Mouse (Mus musculus): ENCODE measurements around the gene Epha4.

The Epha4 gene

DNA sequence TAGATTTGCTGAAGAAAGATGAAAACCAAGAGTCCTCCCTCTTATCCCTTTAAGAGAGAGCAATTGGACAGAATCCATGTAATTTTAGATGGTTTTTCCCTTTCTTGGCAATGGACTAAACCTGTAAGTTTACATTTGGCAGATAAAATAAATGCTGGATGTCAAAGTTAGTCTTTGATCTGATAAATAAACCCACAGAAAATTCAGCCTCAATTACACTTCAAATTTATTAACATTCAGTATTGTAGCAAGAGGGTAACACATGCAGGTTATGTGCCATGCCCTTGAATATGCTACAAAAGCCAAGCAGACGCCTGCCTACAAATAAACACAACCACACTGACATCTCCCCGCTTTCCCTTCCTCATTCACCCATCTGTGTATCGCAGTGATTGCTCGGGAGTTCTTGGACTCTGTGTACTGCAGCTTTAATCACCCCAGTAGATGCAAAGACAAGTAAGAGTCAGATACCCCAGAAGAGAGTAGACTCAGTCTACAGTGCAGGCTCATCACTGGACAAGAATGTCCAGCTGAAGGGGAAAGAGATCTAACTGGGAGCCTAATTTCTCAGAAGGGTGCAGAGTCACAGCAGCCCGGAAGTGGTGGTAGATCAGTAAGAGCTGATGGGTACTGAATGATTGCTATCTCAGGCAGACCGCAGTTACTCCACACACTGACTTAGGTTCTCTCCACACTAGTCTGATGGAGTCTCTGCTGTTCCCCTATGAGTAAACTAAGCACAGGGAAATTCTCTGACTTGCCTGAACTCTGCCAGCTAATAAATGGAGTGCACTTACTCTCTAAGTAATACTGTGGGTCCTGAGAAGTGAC, 29.9 kb downstream of the Epha4 start:
- in situ Hi-C loops (cut with MboI) = no loop called here

DNA sequence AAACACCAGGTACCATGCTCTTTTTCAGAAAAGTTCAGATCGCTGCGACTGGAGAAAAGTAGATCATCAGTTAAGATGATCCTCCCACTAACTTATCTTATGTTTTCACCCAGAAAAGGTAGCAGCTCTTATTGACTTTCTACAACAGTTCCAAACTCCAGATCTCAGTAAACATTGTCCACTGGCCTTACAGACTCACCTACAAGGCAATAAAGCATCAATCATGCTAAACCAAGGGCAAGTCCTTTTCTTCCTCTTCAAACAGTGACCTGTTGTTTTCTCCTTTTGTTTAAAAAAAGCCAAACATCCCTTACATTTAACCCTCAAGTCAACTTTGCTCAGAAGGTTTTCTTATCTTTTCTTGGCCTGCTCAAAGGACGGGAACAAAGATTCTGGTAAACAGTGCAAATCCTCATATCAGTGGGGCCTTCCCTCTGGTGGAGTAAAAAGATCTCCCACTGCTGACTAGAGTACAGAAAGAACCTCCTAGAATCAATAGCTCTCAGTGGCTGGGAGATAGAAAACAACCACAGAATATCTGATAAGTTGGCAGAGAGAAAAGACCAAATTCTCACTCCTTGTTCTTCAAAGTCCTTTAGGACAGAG, 39.0 kb downstream of the Epha4 start:
- in situ Hi-C loops (cut with MboI) = no loop called here

DNA sequence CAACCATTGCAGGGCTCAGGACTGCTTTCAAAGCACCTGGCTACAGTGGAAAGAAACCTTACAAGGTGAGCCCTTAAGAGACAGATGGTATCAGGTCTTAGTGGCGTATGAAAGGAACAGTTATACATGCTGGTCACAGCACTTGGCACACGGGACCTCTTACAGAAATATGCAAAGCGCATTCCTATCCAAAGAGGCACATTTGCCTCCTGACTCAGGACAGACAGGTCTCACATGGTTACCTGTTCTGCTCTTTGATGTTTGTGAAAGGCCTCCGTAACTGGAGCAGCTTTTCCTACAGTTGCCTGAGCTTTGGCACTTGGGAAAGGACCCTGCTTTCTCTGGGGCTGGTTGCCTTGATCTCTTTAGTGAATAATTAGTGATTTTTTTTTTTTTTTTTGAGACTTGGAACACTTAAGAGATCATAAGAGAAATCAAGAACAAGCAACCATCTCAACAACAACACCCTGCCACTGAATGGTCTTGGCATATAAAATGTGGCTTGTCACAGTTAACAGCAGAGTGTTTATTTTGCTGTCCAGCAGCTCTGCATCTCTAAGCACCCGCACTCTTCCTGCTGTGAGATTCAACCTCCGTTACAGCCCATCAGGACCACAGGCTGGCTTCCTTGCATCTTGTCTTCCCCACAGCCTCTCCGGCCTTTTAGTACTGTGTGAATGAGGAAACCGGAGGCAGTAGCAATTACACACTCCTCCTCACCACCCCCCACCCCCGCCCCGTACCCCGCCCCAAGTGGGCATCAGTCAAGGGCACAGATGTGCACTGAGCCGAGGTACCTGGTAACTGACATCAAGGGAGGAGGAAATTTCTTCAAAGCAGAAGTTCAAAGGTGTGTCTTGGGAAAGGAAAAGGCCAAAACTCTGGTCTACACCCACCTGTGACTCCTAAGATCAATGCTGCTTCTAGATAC, 41.2 kb downstream of the Epha4 start:
- in situ Hi-C loops (cut with MboI) = no loop called here

DNA sequence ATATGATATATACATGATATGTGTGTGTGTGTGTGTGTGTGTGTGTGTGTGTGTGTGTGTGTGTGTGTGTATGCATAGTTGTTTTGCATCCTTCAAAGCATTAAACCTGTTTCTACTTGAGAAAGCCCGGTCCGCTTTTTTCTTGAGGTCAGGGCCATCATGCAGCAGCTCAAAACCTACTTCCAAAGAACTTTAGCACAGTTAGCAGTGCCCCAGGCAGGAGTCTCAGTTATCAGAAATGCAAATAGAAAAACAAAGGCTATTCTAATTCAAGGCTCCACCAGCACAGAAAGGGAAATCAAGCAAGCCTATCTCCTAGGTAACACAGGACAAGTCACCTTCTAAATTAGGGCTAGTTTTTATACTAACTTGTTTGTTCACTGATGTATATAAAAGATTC, 42.3 kb downstream of the Epha4 start:
- in situ Hi-C loops (cut with MboI) = no loop called here

DNA sequence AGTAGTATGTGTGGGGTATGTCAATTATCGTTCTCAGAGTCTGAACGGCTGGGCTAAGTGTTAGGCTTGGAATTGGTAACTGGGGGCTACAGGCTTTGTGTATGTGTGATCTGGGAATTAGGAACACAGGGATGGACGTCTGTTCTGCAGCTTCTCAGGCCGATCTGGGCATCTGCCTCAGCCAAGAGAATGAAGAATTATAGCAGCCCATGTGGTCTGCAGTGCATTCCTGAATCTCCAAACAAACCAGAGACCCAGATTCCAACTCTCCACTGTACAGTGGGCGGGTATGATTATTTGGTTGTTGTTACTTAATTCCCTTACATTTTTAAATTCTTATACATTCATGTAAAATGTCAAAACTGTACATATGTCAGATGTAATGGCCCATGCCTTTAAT, 43.4 kb downstream of the Epha4 start:
- in situ Hi-C loops (cut with MboI) = no loop called here

DNA sequence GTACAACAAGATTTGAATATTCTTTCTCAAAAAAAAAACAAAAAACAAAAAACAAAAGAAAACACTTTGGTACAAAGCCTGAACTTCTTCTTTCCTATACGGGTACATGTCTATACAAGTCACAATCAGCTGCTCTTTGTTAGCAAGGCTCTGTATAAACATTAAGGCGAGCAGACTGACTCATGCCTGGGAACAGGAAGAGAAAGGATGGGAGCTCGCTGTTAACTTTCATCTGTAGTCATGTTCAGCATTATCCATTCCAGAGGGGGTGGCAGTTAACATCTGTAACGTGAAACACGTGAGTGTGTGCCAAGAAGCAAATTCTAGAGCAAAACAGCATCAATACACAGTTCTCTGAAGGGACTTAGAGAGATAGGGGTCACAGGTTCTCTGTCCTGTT, 43.9 kb downstream of the Epha4 start:
- in situ Hi-C loops (cut with MboI) = no loop called here

DNA sequence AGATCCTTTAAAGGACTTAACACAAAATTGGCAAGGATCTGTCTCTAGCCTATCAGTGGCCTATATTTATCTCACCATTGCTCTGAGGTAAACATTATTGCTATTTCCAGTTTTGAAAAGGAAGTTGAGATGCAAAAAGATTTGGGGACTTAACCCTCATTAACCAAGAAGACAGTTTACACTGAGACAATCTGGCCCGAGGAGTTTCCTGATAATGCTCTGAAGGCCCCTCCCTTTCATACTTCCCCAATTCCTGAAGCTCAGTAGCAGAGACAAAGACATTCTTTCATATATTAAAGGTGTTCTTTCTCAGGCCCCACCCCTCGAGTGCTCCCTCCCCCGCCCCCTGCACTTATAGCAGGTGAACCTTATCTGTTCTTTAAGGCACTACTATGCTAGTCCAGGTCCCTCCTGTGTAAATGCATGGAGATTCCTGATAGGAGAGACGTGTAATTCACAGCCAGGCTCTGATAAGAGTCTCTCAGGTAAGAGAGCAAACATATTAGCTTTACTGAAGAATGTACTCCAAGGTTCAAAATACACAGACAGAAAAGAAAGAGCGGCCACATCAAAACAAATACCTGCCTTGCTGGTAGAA, 46.1 kb downstream of the Epha4 start:
- in situ Hi-C loops (cut with MboI) = no loop called here

DNA sequence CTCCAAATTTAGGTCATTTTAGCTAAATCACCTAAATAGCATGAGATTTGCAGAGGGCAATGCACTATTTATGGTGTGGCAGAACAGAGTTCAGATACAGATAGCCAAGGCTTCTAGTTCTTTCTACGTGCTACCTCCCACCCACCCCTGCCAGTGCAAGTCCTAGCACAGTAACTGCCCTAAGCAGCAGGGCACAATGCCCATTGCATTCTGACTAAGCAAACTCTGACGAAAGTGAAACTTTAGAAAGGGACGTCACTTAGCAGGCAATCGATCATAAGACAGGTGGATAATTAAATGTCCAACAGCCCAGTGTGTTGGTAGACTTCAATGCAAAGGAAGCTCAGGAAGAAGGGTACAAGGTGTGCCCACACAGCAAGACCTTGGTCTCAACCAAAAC, 49.4 kb downstream of the Epha4 start:
- in situ Hi-C loops (cut with MboI) = no loop called here

DNA sequence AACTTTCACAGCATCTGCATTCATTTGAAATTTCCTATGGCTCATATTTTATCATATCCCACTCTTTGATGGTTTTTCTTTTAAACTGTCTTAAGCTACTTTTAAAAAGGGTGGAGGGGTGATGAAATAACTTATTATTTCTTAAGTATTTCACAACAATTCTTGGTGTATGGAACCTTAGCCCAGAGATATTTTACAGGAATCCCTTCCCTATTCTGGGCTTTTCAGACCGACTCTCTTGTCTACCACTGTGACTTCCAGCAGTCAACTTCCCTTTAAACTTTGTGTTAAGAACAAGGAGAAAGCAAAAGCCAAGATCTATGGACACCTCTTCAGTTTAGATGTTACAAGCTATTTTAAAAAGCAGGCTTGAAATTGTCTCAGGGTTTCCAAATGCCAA, 50.8 kb downstream of the Epha4 start:
- in situ Hi-C loops (cut with MboI) = no loop called here

DNA sequence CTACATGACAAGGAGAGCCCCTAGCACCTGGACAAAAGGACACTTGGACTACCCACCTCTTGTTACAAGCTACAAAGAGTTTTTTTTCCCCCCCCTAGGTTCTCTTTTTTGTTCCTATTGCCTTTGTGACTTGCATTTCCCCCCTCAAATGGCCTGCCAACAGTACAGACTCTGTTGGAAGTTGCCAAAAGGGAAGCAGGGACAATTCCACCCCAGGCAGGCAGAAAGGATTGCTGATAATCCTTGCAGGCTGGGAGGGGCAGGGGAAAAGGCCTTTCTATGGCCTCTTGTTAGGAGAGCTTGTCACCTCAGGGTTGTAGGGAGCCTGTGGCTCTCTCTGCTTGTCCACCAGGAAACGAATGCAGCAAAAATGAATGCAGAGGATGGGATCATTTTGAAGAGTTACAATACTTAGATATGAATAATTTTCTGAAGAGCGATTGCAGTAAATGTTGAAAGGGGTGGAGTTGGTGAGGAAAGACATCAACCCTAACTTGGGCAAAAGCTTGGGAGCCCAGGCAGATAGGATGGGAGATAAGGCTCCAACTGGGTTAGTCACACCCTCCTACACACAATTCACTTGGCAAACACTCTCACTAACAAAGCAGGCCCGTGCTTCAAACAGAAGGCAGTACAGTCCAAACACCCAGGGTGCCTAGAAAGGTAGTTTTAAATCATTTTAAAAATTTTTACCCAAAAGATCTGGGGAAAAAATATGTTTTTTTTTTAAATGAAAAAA, 52.8 kb downstream of the Epha4 start:
- in situ Hi-C loops (cut with MboI) = no loop called here

DNA sequence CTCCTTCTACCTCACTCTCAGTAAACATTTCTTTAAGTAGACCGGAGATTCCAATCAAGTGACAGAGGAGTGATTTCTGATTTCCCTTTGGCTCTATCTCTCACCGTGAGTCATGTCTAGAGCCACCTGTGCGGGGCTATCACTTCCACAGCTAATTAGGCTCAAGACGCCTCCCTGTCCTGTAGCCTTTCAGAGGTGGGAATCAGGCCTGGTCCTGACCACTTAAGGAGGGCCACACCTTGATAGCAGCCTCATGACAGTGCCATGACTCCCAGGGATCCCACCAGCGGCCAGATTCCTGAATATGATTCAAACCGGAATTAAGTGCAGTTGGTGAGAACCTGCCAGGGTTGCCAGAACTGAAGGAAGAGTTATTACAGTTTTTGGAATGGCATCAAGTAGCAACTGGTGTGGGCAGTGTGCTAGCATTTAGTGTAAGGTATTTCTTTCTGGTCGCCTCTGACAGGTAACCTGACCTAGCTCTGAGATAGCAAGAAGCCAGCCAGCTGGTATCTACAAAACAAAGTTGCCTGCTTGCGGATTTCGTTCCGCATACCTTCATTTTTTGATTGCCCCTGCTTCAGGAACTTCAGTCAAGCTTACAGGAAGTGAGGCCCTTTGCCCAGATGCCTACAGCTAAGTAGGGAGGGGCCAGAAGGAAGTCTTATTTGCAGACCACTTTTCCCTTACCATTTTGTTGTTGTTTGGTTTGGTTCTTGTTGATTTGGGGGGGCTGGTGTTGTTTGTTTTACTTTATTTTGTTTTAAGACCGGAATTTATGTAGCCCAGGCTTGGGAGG, 53.9 kb downstream of the Epha4 start:
- in situ Hi-C loops (cut with MboI) = no loop called here

DNA sequence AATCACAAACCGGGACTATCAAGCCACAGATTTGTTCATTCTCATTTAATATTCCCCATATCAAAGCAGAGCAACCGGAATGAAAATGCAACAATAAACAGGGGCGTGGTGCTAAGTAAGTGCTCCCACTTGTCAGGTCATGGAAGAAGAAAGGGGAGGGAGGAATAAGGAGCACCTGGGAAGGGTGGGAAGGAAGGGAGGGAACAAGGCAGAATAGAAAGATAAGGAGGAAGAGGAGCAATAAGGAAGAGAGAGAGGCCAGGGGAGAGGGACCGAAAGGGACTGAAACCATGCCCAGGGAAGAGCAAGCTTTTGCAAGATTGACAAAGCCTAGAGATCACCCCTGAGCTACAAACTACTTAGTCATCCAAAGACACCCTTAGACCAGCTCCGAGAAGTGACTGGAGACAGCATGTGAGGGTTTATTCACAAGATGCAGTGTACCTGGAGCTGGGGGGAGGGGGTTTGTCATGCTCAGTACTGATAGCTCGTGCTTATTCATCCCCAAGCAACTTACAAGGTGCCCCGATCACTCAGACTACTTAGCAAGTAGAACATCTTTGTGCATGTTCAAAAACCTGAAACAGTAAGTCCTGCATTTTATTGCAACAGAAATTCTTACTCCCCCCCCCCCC, 56.0 kb downstream of the Epha4 start:
- in situ Hi-C loops (cut with MboI) = no loop called here

DNA sequence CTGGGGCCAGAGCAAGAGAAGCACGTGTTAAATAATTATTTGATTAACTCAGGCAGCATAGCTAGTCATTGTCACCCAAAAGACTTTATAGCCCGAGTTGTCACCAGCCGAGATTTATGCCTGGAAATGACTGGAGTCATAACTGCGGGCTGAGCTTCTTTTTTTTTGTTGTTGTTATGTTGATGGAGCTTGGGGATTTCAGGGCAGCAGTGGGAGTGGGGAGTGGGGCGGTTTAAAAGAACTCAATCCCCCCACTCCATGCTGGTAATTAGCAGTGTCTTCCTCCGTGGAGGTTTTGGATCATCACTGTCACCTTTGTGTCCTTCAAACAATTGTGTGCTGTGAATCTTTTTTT, 57.5 kb downstream of the Epha4 start:
- in situ Hi-C loops (cut with MboI) = no loop called here

DNA sequence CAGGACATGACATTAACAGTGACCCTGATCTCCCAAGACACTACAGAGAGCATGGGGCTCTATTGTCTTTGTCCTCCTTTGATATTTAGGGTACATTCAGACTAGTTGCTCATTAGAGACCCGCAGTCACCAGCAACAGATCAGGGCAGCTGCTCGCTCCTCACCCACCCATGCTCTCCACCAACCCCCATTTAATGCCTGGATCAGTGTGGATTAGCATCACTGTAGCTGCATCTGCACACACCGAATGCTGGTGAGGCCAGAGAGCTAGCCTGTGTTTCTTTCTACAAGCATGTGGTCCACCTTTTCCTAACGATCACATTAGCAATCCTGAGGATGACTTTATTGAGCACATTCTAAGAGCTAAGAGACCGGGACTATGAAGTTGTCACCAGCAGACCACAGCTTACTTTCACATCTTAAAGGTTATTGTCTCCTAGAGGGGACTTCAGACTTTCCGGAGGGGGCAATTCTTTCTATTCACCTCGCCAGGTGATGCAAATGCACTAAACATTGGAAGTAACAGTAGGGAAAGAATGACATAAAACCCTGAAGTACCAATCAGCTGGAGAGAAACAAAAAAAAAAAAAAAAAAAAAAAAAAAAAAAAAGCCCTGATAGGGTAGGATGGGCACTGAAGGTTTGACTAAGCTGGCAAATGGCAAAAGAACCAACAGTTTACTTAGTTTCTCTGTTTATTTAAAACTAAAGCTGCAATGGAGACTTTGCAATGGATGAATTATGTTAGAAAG, 58.0 kb downstream of the Epha4 start:
- in situ Hi-C loops (cut with MboI) = no loop called here

DNA sequence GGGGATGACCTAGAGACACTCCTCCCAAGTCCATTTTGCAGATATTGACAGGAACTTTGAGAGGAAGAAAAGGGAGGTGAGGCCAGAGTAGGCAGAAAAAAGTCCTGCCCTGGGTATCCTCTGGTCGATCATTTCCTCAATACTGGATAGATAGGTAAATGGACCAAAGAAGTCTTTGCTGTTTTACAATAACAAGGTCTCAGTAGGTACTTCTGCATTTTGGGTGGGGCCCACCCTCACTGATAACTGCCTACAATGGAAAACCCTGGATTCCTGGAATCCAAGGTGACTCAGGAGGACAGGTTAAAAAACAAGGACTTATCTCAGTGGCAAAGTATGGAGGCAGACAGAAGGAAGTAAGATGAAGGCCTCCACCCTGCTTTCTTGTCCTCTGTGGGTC, 61.1 kb downstream of the Epha4 start:
- in situ Hi-C loops (cut with MboI) = no loop called here

DNA sequence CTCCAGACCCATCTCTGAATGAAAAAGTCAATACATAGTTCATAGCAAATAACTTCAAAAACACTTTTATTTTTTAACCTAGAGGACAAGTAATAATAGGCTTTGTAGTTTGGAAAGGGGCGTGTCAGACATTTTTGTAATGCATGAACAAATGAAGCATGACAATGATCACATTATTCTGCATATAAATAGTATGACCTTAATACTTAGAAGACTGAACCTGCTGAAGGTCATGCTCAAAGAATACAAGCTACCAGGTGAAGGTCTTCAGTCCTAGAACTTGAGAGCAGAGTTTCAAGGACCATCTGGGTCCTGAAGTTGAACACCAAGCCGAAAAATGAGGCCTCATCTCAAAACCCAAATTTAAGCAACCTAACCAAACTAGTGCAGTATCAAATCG, 62.2 kb downstream of the Epha4 start:
- in situ Hi-C loops (cut with MboI) = no loop called here

DNA sequence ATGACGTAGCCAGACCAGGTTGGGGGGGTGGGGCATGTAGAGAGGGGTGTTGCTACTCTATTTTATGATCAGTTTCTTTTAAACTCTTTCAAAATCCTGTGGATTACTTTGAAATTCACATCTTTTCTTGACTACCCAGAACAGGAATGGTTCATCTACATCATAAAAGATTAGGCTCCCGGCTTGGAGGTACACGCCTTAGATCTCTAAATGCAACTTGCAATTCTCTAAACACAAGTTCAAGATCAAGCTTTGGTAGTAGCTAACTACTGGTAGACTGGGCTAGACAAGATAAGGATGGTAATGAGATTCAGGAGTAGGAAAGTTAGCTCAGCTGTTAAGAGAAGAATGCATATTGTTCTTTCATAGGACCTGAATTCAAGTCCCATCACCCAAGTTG, 63.3 kb downstream of the Epha4 start:
- in situ Hi-C loops (cut with MboI) = no loop called here

DNA sequence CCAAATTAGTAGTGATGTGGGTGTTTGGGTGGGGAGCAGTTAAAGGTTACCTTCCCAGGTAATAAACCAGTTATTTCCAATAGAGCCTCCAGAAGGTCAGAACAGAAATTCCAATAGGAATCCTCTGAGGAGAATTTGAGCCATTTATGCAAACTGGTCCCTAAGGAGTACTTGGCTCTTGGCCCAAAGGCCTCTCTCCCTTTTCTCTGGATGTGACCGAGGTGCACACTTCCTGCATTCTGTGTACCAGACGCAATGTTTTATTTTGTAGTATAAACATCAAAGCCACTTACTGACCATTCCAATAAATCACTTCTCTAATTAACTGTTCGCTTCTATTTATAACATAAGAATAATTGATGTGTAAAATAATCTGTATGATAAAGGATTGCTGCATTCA, 64.7 kb downstream of the Epha4 start:
- in situ Hi-C loops (cut with MboI) = no loop called here

DNA sequence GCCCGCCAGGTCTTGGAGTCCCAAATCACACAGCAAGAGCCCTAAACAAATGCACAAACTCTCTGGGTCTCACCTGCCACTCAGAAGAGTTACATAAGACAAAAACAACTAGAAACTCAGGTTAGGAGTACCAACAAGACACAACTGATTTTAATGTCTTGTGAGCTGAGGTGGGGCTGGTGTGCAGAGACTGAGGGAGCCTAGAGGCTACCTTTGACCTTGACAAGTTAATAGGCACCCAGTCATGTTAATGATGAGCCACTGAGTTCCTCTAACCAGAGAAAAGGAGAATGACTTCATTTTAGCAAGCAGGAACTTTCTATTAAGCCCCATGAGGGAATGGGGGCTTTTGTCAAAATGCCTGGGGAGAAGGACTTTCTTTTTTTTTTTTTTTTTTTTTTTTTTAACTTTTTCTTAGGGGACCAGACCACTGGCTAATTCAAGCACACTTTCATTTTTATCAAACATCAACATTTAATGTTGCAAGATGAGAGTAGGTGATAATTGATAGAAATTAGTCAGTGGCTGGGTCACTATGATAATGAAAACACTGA, 67.8 kb downstream of the Epha4 start:
- in situ Hi-C loops (cut with MboI) = no loop called here
